31 mouse cellular contexts compared by ENCODE assay signal in genomic region chr16:48320781-48321180, GRCm38 (mm10). TPM values are rescaled to one million over a fixed set of nuclear protein-coding genes. Genes with fewer than 3 reads are reported as not detected.
DNase-seq lines count a peak whose midpoint lies in the region; ATAC-seq and TF ChIP-seq lines count a peak whose summit lies in the region.
"Had no signal": no experiment of that assay in that cellular context is flagged by ENCODE, and none has a peak within 500 bp of the region (broad histone marks: within the 10 kb centered on the region; RNA-seq: fewer than 3 reads in every experiment).

No protein-coding gene starts in this region.

- no peaks in the 10 kb centered on the region for H3K27me3 ChIP-seq in kidney, adult 2 months (replicated peaks; ENCODE audit: control insufficient read depth, insufficient read depth, low read length)
- no peaks in the 10 kb centered on the region for H3K27me3 ChIP-seq in lung, postnatal 0 days (replicated peaks; ENCODE audit: insufficient read depth, low read length)
- H3K27me3 ChIP-seq: forebrain, embryonic 13.5 days had no signal

- in situ Hi-C loops in ES-E14 (cut with MboI; ENCODE audit: low sequenced_read_pairs in 2 of 2, unreplicated experiment in 2 of 2) = no loop called here

- no peak overlapping the region for H3K4me2 ChIP-seq in lung, postnatal 0 days (replicated peaks; ENCODE audit: low read depth, low read length)
- H3K4me2 ChIP-seq: forebrain, embryonic 13.5 days had no signal

- DNase-seq in kidney, adult 2 months = no peak
- DNase-seq in kidney, postnatal 25 days = no peak
- no peak for DNase-seq in lung, postnatal 0 days (ENCODE audit: low spot score)
- DNase-seq in lung, postnatal 25 days (ENCODE audit: low spot score) = no peak
- DNase-seq in ES-E14 (ENCODE audit: low read depth, low spot score) = no peak
- no peak for DNase-seq in retina, embryonic 14.5 days (ENCODE audit: low spot score)
- no peak for DNase-seq in adrenal gland, adult 2 months
- DNase-seq: adrenal gland, postnatal 10 days; cerebellum, adult 9-10 months; gastrocnemius, postnatal 10 days; kidney, adult 9 months; lung, adult 18-20 months; right cerebral cortex, adult 18-20 months; thymus, postnatal 25 days had no signal

- H3K36me3 ChIP-seq in kidney, adult 2 months (ENCODE audit: control insufficient read depth, insufficient read depth, low read length) = no peaks in the 10 kb centered on the region
- H3K36me3 ChIP-seq in lung, postnatal 0 days (ENCODE audit: insufficient read depth, low read length) = no peaks in the 10 kb centered on the region
- peaks cover 22% of the 10 kb centered on the region for H3K36me3 ChIP-seq in ES-E14 (ENCODE audit: control insufficient read depth, insufficient read depth, low read length, poor library complexity, severe bottlenecking)
- H3K36me3 ChIP-seq: midbrain, embryonic 10.5 days had no signal

- TF ChIP-seq EP300 in lung, postnatal 0 days (IDR thresholded peaks at IDR 0.05) = no peak

- no peaks in the 10 kb centered on the region for H3K4me1 ChIP-seq in kidney, adult 2 months (ENCODE audit: control insufficient read depth, insufficient read depth, low read length)
- H3K4me1 ChIP-seq in lung, postnatal 0 days (ENCODE audit: insufficient read depth, low read depth, low read length) = no peaks in the 10 kb centered on the region
- peaks cover 0 to 5% of the 10 kb centered on the region in 2 experiments; a peak in 2 of 4 replicates for H3K4me1 ChIP-seq in ES-E14 (ENCODE audit: control insufficient read depth in 2 of 2, insufficient read depth in 2 of 2, low read length in 2 of 2, poor library complexity in 1 of 2)
- H3K4me1 ChIP-seq: forebrain, embryonic 13.5 days; midbrain, embryonic 10.5 days had no signal

- no peak overlapping the region for H3K4me3 ChIP-seq in kidney, adult 2 months (ENCODE audit: insufficient read depth, low read depth, low read length)
- no peak overlapping the region for H3K4me3 ChIP-seq in lung, postnatal 0 days (ENCODE audit: low read depth, low read length)
- no peak overlapping the region for H3K4me3 ChIP-seq in ES-E14 (ENCODE audit: insufficient read depth in 1 of 2, low read depth in 1 of 2, low read length in 2 of 2, poor library complexity in 1 of 2, severe bottlenecking in 1 of 2)
- H3K4me3 ChIP-seq: forebrain, embryonic 13.5 days; midbrain, embryonic 10.5 days had no signal

- 0 out of 2 replicates have a peak, but pooled peaks have one; percentile 4 for TF ChIP-seq CTCF in kidney, adult 2 months (conservative IDR thresholded peaks at IDR 0.05; ENCODE audit: insufficient read depth, insufficient read length, low read depth, low read length)
- peak; percentile 26; the same call in 1 of the 2 replicates for TF ChIP-seq CTCF in lung, postnatal 0 days (IDR thresholded peaks at IDR 0.05)

- H3K9me3 ChIP-seq in lung, postnatal 0 days (ENCODE audit: low read length) = no peaks in the 10 kb centered on the region
- no peaks in the 10 kb centered on the region for H3K9me3 ChIP-seq in ES-E14 (ENCODE audit: control insufficient read depth, insufficient read depth, low read depth, low read length)
- H3K9me3 ChIP-seq: forebrain, embryonic 13.5 days; midbrain, embryonic 10.5 days had no signal

- no peak for TF ChIP-seq POLR2A in kidney, adult 2 months (IDR thresholded peaks at IDR 0.05; ENCODE audit: low read depth, low read length)

- WGBS in kidney, adult 2 months = 96% methylated on average over 6 of the region's 6 CpGs
- WGBS in lung, postnatal 0 days = 98% methylated on average over 6 of the region's 6 CpGs

- ATAC-seq in lung, postnatal 0 days = no peak
- ATAC-seq: forebrain, embryonic 13.5 days; hindbrain, postnatal 0 days had no signal

- no peak overlapping the region for H3K9ac ChIP-seq in lung, postnatal 0 days (replicated peaks; ENCODE audit: low read depth)
- H3K9ac ChIP-seq in ES-E14 (ENCODE audit: insufficient read depth, low read depth, low read length, poor library complexity, severe bottlenecking) = no peak overlapping the region
- H3K9ac ChIP-seq: forebrain, embryonic 13.5 days had no signal

- H3K27ac ChIP-seq in kidney, adult 2 months (ENCODE audit: insufficient read depth, low read depth, low read length) = no peak overlapping the region
- H3K27ac ChIP-seq in lung, postnatal 0 days (ENCODE audit: low read length) = no peak overlapping the region
- H3K27ac ChIP-seq in ES-E14 (ENCODE audit: insufficient read depth, low read depth, low read length, poor library complexity, severe bottlenecking) = no peak overlapping the region; the same call in 1 of the 2 replicates
- H3K27ac ChIP-seq: forebrain, embryonic 13.5 days; hindbrain, postnatal 0 days; macrophage; midbrain, embryonic 10.5 days had no signal

TF ChIP-seq in ES-E14, 5 proteins besides CTCF, POLR2A, EP300 and RAD21:
- TF ChIP-seq MAFK (IDR thresholded peaks at IDR 0.05; ENCODE audit: insufficient read depth, low read depth, low read length) = no peak
- no peak for TF ChIP-seq CHD2 (IDR thresholded peaks at IDR 0.05; ENCODE audit: low read depth, low read length)
- TF ChIP-seq ZC3H11A (IDR thresholded peaks at IDR 0.05; ENCODE audit: borderline replicate concordance, low read depth, low read length) = no peak
- 0 out of 2 replicates have a peak, but pooled peaks have one; percentile 67 for TF ChIP-seq ZNF384 (IDR thresholded peaks at IDR 0.05; ENCODE audit: low read depth, low read length)

RNA-seq across cellular contexts. Expression of gene Dppa2, which starts 17.1 kb away (rescaled TPM):
- not detected in 2 replicates for polyA plus RNA-seq in kidney, adult 2 months (2012; rRNA removed)
- polyA plus RNA-seq in lung, postnatal 0 days (2015; fragmentation: Nextera tagmentation; extraction: Ambion mirVana) = 0.07 TPM in 1 of 2 replicates, not detected in the other
- total RNA-seq in ES-E14 (2012; rRNA removed) = 45.2 and 74.0 TPM in 2 replicates
- total RNA-seq in adrenal gland, adult 2 months (2021) = not detected
- not detected in 2 replicates for polyA plus RNA-seq in adrenal gland, adult 2 months (2012; rRNA removed)
- total RNA-seq: adrenal gland, postnatal 10 days; common myeloid progenitor, adult 5-6 weeks; gastrocnemius, postnatal 10 days; hematopoietic stem cell, adult 5-6 weeks; layer of hippocampus, postnatal 25 days; left cerebral cortex, postnatal 14 days; monocyte, adult 5-6 weeks had no signal
- polyA plus RNA-seq: embryonic facial prominence, embryonic 11.5 days; forebrain, embryonic 13.5 days; frontal cortex, adult 2 months; heart, embryonic 16.5 days; hindbrain, postnatal 0 days; large intestine, adult 2 months; macrophage; midbrain, embryonic 10.5 days; neural tube, embryonic 11.5 days; small intestine, adult 2 months; testis, adult 2 months had no signal

RNA-seq across cellular contexts. Expression of gene Dppa4, which starts 37.2 kb away (rescaled TPM):
- not detected in 2 replicates for polyA plus RNA-seq in kidney, adult 2 months (2012; rRNA removed)
- not detected in 2 replicates for polyA plus RNA-seq in lung, postnatal 0 days (2015; fragmentation: Nextera tagmentation; extraction: Ambion mirVana)
- 150 and 179 TPM in 2 replicates for total RNA-seq in ES-E14 (2012; rRNA removed)
- total RNA-seq in adrenal gland, adult 2 months (2021) = not detected
- not detected in 2 replicates for polyA plus RNA-seq in adrenal gland, adult 2 months (2012; rRNA removed)
- total RNA-seq: adrenal gland, postnatal 10 days; common myeloid progenitor, adult 5-6 weeks; gastrocnemius, postnatal 10 days; hematopoietic stem cell, adult 5-6 weeks; hindbrain, postnatal 0 days; layer of hippocampus, postnatal 25 days; left cerebral cortex, postnatal 14 days; monocyte, adult 5-6 weeks had no signal
- polyA plus RNA-seq: embryonic facial prominence, embryonic 11.5 days; forebrain, embryonic 13.5 days; frontal cortex, adult 2 months; heart, embryonic 16.5 days; hindbrain, postnatal 0 days; large intestine, adult 2 months; limb, embryonic 14.5 days; macrophage; midbrain, embryonic 10.5 days; neural tube, embryonic 11.5 days; small intestine, adult 2 months had no signal
